Mouse (Mus musculus) cerebellum, adult 18-20 months (tissue): ENCODE results near the gene Fancl.
"Not testable (repeated sequence)": the region's sequence is repeated elsewhere in the genome, so short reads cannot be mapped to it uniquely, and the experiment has no call there.

Source experiments
- DNase-seq, 2 experiments: peaks; one replicate each; pipeline ENCODE4 v3.0.0; 2021

Gene Fancl

GRCm38 (mm10) chr11:26385971-26386370 is at the start of gene Fancl:
TSS of gene Fancl (plus strand) at chr11:26386135.
- DNase-seq, result no peak

DNA sequence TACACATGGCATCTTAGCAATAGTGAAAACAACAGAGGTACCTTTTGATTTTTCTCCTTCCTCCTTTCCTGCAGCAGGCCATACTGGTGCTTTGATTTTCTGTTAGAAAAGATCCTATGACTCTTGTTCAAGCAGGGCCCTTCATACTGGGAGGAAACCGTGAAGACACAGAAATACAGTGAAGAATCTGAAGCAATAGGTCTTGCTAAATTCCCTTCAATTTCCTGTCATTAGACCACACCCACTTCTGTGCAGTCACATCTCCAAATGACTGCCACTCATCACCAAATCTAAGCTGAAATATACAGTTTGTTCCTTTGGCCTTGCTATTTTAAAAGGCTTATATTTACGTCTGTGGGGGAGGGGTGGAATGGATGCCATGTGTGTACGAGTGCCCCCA is 49.1 kb upstream of the Fancl start:
- no peak for DNase-seq

- DNase-seq, result not testable (repeated sequence)
Measured at GRCm38 (mm10) chr11:26370176-26370575, 15.8 kb upstream of the Fancl start.

DNA sequence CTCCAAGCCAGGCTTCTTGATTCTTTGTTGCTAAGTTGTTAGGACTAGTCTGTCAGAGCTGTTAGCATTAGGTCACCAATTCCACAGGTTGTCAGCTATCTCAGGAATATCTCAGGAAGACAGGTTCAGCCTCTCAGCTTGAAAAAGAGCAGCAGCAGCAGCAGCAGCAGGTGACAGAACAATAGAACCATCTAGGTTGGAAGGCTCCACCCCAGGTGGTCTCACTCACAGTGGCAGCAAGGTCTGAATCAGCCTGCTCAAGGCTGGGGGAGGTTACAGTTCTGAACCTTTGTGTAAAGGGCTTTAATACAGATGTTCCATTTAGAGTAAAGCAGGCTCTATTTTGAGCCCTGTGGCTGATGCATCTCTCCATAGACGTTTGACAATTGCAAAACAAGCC is 14.0 kb upstream of the Fancl start:
- not testable (repeated sequence) for DNase-seq

DNA sequence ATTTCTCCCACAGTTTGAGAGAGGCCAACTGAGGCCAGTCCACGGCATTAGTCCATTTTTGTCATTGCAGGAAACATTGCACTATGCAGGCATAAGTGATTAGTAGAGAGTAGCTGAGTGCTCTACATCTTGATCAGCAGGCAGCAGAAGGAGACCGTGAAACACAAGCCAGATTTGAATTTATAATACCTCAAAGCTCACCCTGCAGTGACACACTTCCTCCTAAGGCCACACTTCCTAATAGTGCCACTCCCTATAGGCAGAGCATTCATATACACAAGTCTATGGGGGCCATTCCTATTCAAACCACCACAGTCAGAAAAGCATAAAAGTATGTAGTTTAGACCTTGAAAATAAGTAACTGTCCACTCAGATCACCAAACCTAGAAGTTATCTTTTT is 11.8 kb upstream of the Fancl start:
- DNase-seq, result no peak

- DNase-seq, result no peak
Measured at GRCm38 (mm10) chr11:26378074-26378473, 7.9 kb upstream of the Fancl start.

GRCm38 (mm10) chr11:26381499-26381898 is 4.4 kb upstream of the Fancl start:
- no peak for DNase-seq

DNA sequence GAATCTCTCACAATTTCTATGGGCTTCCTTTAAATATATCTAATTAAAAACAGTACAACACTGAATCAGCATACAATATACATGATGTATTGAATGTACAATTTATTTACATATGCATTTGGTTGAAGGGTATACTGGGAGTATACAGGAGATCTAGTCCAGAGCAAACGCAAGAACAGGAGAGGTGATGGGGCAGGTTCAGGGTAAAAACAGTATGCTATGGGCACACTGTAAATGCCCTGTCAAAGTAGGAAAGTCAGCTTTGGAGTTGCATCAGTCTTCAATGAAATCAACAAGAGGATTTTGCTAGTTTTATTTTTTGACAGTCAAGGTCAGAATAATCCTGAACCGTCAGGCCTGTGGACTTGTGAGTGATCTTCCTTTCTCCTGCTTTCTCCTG is 743 bp downstream of the Fancl start:
- DNase-seq, result no peak

DNA sequence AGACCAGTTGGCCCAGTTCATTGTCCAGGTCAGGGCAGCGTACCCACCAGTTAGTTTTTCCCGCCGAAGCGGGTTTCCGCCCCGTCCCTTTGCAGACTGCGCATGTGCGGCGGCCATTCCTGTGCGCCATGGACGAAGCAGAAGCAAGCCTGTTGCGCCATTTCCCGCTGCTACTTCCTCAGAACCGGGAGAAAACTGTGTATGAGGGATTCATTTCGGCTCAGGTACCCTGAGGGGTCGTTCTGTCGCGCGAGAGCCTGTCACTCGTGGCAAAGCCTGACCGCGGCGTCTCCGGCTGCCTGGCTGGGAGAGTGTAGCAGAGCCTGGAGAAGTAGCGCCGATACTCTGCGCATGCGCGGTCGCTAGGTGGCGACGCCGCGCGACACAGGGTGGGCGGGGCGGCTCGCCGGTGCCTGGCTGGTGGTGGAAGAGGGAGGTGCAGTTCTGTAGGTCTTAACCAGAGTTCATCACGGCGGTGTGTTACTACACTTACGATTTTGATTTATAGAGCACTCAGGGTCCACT is 1.2 kb downstream of the Fancl start:
- DNase-seq, result peak; percentile 90 to 96

DNA sequence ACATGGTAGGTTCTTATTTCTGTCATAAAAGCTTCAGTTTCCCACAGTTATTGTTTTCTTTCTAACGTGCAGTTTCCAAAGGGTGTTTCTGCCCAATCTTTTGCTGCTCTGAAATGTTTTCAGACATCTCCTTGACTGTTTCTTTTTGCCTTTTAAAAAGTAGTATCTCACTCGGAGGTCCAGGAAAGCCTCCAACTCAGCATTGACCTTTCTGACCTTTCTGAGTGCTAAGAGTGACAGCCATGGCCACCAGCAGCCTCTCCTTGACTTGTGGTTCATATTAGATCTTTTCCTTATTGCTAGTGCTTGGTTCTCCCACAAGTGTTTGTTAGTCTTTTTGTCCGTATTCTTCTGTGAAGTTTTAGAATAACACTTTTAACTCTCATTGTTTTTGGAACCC is 9.6 kb downstream of the Fancl start:
- DNase-seq, result no peak

- no peak for DNase-seq
Measured at GRCm38 (mm10) chr11:26412972-26413371, 27.0 kb downstream of the Fancl start.

DNA sequence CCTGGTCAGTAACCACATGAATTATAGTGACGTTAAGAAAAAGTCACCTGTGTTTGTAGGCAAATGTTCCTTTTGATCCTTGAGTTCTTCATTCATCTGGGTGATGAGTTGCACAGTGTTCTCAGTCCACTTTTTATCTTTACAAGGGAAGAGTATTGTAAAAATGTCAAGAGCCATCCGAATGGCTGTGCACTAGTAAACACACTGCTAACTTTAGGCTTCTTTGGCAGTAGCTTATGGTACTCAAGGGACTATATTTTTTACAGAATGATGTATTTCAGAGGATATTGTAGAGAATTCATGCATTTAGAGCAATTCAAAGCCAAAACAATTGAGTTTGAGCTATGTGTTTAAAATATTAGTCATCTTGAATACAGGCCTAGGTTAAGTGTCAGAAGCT is 35.5 kb downstream of the Fancl start:
- DNase-seq, result no peak

DNA sequence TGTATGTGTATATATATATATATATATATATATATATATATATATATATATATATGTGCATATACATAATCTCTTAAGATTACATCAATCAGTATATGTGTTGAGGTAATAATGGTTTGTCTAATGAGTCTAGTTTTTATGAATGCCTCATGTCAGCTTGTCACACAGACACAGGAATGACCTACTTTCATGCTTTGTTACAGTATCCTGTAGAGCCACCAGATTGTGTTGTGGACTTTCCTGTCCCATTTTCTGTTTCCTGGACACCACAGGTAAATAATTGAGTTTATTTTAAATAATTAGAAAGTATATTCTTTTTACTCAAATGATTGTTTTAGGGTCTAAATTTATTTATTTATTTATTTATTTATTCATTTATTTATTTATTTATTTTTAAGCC is 48.3 kb downstream of the Fancl start:
- DNase-seq, result peak; percentile 16 to 21

- DNase-seq, result peak; percentile 36 to 54
Measured at GRCm38 (mm10) chr11:26437818-26438217, 51.9 kb downstream of the Fancl start.

GRCm38 (mm10) chr11:26441121-26441520 is 55.2 kb downstream of the Fancl start:
- no peak for DNase-seq

GRCm38 (mm10) chr11:26444374-26444773 is 58.4 kb downstream of the Fancl start:
- DNase-seq, result no peak

- DNase-seq, result no peak
Measured at GRCm38 (mm10) chr11:26449789-26450188, 63.9 kb downstream of the Fancl start.

DNA sequence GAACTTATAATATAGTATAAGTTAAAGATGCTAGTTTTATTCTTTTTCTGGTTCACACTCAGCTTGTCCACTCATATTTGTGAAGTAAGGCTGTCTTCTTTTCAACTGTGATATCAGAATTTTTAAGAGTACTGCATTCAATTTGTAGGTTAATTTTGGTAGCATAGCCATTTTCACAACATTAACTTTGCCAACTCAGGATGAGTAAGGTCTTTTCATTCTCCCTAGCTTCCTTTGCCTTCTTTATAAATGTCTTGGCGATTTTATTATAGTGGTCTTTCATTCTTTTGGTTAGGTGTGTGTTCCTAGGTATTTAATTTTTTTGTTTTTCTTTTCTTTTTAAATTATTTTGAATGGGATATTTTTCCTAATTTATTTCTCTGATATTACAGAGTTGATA is 64.7 kb downstream of the Fancl start:
- no peak for DNase-seq

GRCm38 (mm10) chr11:26451228-26451627 is 65.3 kb downstream of the Fancl start:
- DNase-seq, result no peak

DNA sequence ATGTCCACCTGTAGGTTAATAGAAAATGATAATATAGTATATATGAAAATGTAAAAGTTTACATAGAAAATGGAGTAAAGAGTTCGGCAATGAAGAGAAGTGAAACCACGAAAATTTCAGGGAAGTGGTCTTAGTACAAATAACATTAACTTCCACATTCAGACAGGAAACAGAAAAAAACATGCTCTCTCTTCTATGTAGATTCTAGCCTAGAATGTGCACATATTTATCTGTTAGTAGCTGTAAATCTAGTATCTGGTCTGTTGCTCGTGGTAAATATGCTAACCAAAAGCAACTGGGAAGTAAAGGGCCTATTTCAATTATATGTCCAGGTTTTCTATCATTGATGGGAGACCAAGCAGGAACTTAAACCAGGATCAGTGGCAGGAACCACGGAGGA is 66.8 kb downstream of the Fancl start:
- DNase-seq, result no peak

GRCm38 (mm10) chr11:26454081-26454480 is 68.1 kb downstream of the Fancl start:
- no peak for DNase-seq

- DNase-seq, result no peak
Measured at GRCm38 (mm10) chr11:26477037-26477739, 91.3 kb downstream of the Fancl start.

- DNase-seq, result no peak
Measured at GRCm38 (mm10) chr11:26481691-26482242, 95.8 kb downstream of the Fancl start.

DNA sequence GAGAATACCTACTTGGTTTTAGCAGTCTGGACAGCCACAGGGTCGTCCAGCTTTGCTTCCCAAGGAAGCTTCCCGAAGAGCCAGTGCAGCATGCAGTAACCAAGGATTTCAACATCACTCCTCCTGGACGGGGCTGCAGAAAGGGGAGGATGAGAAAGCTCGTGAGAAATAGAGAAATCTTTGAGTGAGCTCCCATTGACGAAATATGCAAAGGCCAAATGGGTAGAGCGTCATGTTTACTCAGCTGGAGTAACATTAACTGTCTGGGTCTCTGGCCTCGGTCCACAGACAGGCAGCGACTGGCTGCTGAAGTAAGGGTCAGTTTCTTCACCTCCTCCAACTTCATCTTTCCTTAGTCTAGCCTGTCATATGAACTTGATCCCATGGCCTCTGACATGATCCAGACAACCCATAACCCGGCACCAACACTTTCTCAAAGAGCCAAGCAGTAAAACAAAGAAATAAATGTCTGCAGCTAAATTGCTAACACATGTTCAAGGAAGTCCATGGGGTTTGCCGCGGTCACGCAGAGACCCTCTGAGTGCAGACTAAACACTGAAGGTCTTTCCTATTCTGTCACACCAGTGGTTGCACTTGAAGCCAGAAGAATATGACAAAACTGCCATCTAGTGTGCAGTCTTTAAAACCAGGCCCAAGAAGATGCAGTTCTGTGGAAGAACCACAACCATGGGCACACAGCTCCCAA is 104.0 kb downstream of the Fancl start:
- DNase-seq, result peak; percentile 2 to 3
